Mouse (Mus musculus) megakaryocyte, adult 5-6 weeks (primary cell): ENCODE results near the gene Foxp1. TPM values are rescaled to one million over a fixed set of nuclear protein-coding genes. Genes with fewer than 3 reads are reported as not detected.
A peak's percentile ranks its signal among the peaks of the same experiment; 100 is the strongest.

Experiments
- ATAC-seq: 2 replicates; pipeline ENCODE4 v1.8.0; 2016; ENCODE audit warnings: mild to moderate bottlenecking, inconsistent platforms; ENCODE audit not compliant: poor library complexity, severe bottlenecking
- total RNA-seq, 2 experiments: library from RNA; stranded (forward) in 1 of 2; stranded (reverse) in 1 of 2; fragments of 153-499, 151-499 nt in 1 of 2; fragments of 221-1000, 200-1000 nt in 1 of 2; gene quantifications; 2 replicates each; pipeline versions ENCODE4 v1.2.3 to v1.2.4; 2015 to 2017

Gene Foxp1
- total RNA-seq, 2 experiments from 2014 or later = 59.5 to 85.2 TPM

GRCm38 (mm10) chr6:99485217-99485883, 37.2 kb downstream of the Foxp1 start:
- ATAC-seq = peak; percentile 72

- no peak for ATAC-seq
Measured at GRCm38 (mm10) chr6:99484884-99485216, 37.7 kb downstream of the Foxp1 start.

GRCm38 (mm10) chr6:99484197-99484725, 38.3 kb downstream of the Foxp1 start:
- ATAC-seq = no peak

- ATAC-seq = no peak
Measured at GRCm38 (mm10) chr6:99483556-99483955, 39.0 kb downstream of the Foxp1 start.

GRCm38 (mm10) chr6:99481568-99481967, 41.0 kb downstream of the Foxp1 start:
- no peak for ATAC-seq

GRCm38 (mm10) chr6:99478873-99479650, 43.5 kb downstream of the Foxp1 start:
- ATAC-seq = no peak

- ATAC-seq = no peak
Measured at GRCm38 (mm10) chr6:99475040-99475439, 47.5 kb downstream of the Foxp1 start.

GRCm38 (mm10) chr6:99470906-99471305, 51.6 kb downstream of the Foxp1 start:
- ATAC-seq = peak; percentile 71

- no peak for ATAC-seq
Measured at GRCm38 (mm10) chr6:99469134-99469834, 53.2 kb downstream of the Foxp1 start.

- peak; percentile 68 for ATAC-seq
Measured at GRCm38 (mm10) chr6:99467831-99468230, 54.7 kb downstream of the Foxp1 start.

- ATAC-seq = no peak
Measured at GRCm38 (mm10) chr6:99467109-99467508, 55.4 kb downstream of the Foxp1 start.

- no peak for ATAC-seq
Measured at GRCm38 (mm10) chr6:99466354-99466753, 56.2 kb downstream of the Foxp1 start.

- no peak for ATAC-seq
Measured at GRCm38 (mm10) chr6:99464449-99464848, 58.1 kb downstream of the Foxp1 start.

GRCm38 (mm10) chr6:99463906-99464305, 58.6 kb downstream of the Foxp1 start:
- no peak for ATAC-seq

- no peak for ATAC-seq
Measured at GRCm38 (mm10) chr6:99458775-99459174, 63.7 kb downstream of the Foxp1 start.

- peak; percentile 42 for ATAC-seq
Measured at GRCm38 (mm10) chr6:99453763-99454520, 68.6 kb downstream of the Foxp1 start.

- ATAC-seq = peak; percentile 80
Measured at GRCm38 (mm10) chr6:99452638-99453185, 69.8 kb downstream of the Foxp1 start.

- no peak for ATAC-seq
Measured at GRCm38 (mm10) chr6:99451479-99451878, 71.0 kb downstream of the Foxp1 start.

- no peak for ATAC-seq
Measured at GRCm38 (mm10) chr6:99447447-99447846, 75.1 kb downstream of the Foxp1 start.

- ATAC-seq = no peak
Measured at GRCm38 (mm10) chr6:99446801-99447415, 75.6 kb downstream of the Foxp1 start.
